ENCODE assay signal across 26 mouse cellular contexts in the genomic region with DNA sequence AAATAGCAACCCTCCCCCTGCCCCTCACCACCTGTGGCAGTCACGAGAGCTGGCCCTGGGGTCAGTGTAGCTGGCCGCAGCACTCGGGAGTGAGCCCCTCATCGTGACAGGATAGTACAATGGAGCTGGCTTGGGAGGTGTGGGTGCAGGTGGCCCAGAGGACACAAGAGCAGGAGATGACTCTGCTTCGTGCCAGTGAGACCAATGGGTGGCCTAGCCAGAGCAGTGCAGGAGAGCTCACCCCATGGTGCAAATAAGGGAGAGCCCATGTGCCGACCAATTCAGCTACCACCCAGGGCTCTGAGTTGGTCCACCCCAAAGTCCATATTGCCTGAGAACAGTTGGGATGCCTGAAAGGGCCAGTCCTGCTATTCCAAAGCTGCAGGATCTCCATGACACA. TPM values are rescaled to one million over a fixed set of nuclear protein-coding genes. Genes with fewer than 3 reads are reported as not detected.
"Had no signal": no experiment of that assay in that cellular context is flagged by ENCODE, and none has a peak within 500 bp of the region (broad histone marks: within the 10 kb centered on the region; RNA-seq: fewer than 3 reads in every experiment).

No protein-coding gene starts in this region.

- H3K27me3 ChIP-seq: heart, embryonic 12.5 days; hindbrain, embryonic 12.5 days; intestine, embryonic 15.5 days; limb, embryonic 12.5 days; liver, embryonic 13.5 days had no signal

- DNase-seq: gastrocnemius, adult 2 months; gastrocnemius, postnatal 10 days; gastrocnemius, postnatal 25 days; heart, adult 18-20 months; heart, postnatal 10 days; heart, postnatal 4 days; kidney, adult 18-20 months; kidney, adult 8-10 months; kidney, postnatal 10 days; kidney, postnatal 25 days; kidney, postnatal 4 days; liver; liver, embryonic 13.5 days had no signal

- H3K9me3 ChIP-seq: heart, embryonic 12.5 days; hindbrain, embryonic 10.5 days; hindbrain, embryonic 12.5 days; intestine, embryonic 15.5 days; limb, embryonic 10.5 days; limb, embryonic 12.5 days; liver, embryonic 13.5 days had no signal

- H3K36me3 ChIP-seq: hindbrain, embryonic 10.5 days; hindbrain, embryonic 12.5 days; intestine, embryonic 15.5 days; limb, embryonic 10.5 days; limb, embryonic 12.5 days; liver, embryonic 13.5 days had no signal

- H3K9ac ChIP-seq: heart, embryonic 12.5 days; hindbrain, embryonic 12.5 days; intestine, embryonic 15.5 days; limb, embryonic 12.5 days; liver, embryonic 13.5 days had no signal

- ATAC-seq: hindbrain, embryonic 16.5 days; inflammation-experienced regulatory T-cells, adult 6 months; intestine, embryonic 15.5 days; intestine, postnatal 0 days had no signal

- H3K27ac ChIP-seq: gastrocnemius, adult 2 months; hindbrain, embryonic 10.5 days; hindbrain, embryonic 12.5 days; intestine, embryonic 15.5 days; layer of hippocampus, adult 2 months; left cerebral cortex, adult 2 months; limb, embryonic 10.5 days; limb, embryonic 12.5 days; liver, embryonic 13.5 days had no signal

- H3K4me1 ChIP-seq: intestine, embryonic 15.5 days; liver, embryonic 13.5 days had no signal

- H3K4me3 ChIP-seq: gastrocnemius, adult 2 months; heart, embryonic 12.5 days; hindbrain, embryonic 10.5 days; hindbrain, embryonic 12.5 days; intestine, embryonic 15.5 days; layer of hippocampus, adult 2 months; left cerebral cortex, adult 2 months; limb, embryonic 10.5 days; limb, embryonic 12.5 days; liver, embryonic 13.5 days had no signal

- H3K4me2 ChIP-seq: heart, embryonic 12.5 days; hindbrain, embryonic 12.5 days; intestine, embryonic 15.5 days; limb, embryonic 12.5 days; liver, embryonic 11.5 days; liver, embryonic 13.5 days had no signal

RNA-seq across cellular contexts. Expression of a gene that starts 31.8 kb away (rescaled TPM):
- total RNA-seq: granulocyte monocyte progenitor cell, adult 5-6 weeks had no signal
- polyA plus RNA-seq: inflammation-experienced regulatory T-cells, adult 6 months had no signal
